Mouse (Mus musculus): ENCODE results near the gene Olfr912.

GRCm38 (mm10) chr9:38591056-38591455 lies 11.1 kb downstream of the Olfr912 start:
- TF ChIP-seq ZNF384 (IDR thresholded peaks at IDR 0.05; ENCODE audit: low read depth, low read length) (no peak), MAFK (IDR thresholded peaks at IDR 0.05; ENCODE audit: insufficient read depth, low read depth, low read length) (no peak), CHD2 (IDR thresholded peaks at IDR 0.05; ENCODE audit: low read depth, low read length) (no peak)

All from ES-E14 (cell line).